ENCODE assay signal across 11 mouse cellular contexts in genomic region chr12:112823221-112823620, GRCm38 (mm10). TPM values are rescaled to one million over a fixed set of nuclear protein-coding genes. Genes with fewer than 3 reads are reported as not detected.
A peak's percentile ranks its signal among the peaks of the same experiment; 100 is the strongest.
DNase-seq lines count a peak whose midpoint lies in the region; ATAC-seq lines count a peak whose summit lies in the region.
"Had no signal": no experiment of that assay in that cellular context is flagged by ENCODE, and none has a peak within 500 bp of the region (broad histone marks: within the 10 kb centered on the region; RNA-seq: fewer than 3 reads in every experiment).

No protein-coding gene starts in this region.

- peaks cover 56% of the 10 kb centered on the region for H3K4me1 ChIP-seq in liver, embryonic 11.5 days (replicated peaks; ENCODE audit: control insufficient read depth, insufficient read depth, low read length)
- peaks cover 16% of the 10 kb centered on the region for H3K4me1 ChIP-seq in embryonic facial prominence, embryonic 14.5 days (ENCODE audit: control insufficient read depth, insufficient read depth, low read length)

- H3K9ac ChIP-seq in liver, embryonic 11.5 days (ENCODE audit: low read depth, low read length) = no peak overlapping the region
- peak overlapping the region; percentile 41 for H3K9ac ChIP-seq in embryonic facial prominence, embryonic 14.5 days (ENCODE audit: low read depth, low read length)

- no peak overlapping the region for H3K4me3 ChIP-seq in liver, embryonic 11.5 days (ENCODE audit: low read depth, low read length)
- H3K4me3 ChIP-seq in embryonic facial prominence, embryonic 14.5 days (ENCODE audit: low read depth, low read length) = no peak overlapping the region

- peak overlapping the region; percentile 2 for H3K4me2 ChIP-seq in liver, embryonic 11.5 days
- H3K4me2 ChIP-seq in embryonic facial prominence, embryonic 14.5 days (ENCODE audit: low read depth, low read length) = no peak overlapping the region

- no peak overlapping the region for H3K27ac ChIP-seq in liver, embryonic 11.5 days (ENCODE audit: low read depth, low read length)
- H3K27ac ChIP-seq in embryonic facial prominence, embryonic 14.5 days (replicated peaks; ENCODE audit: low read depth, low read length) = peak overlapping the region; percentile 31; the same call in 1 of the 2 replicates

- whole genome bisulfite sequencing in liver, embryonic 11.5 days = 50% methylated on average over 4 of the region's 4 CpGs
- WGBS in embryonic facial prominence, embryonic 14.5 days = 80% methylated on average over 4 of the region's 4 CpGs

- no peak for DNase-seq in liver, embryonic 11.5 days (ENCODE audit: low spot score)
- DNase-seq in liver = no peak
- DNase-seq in embryonic facial prominence, embryonic 14.5 days (ENCODE audit: low spot score) = no peak
- DNase-seq in lung, postnatal 25 days (ENCODE audit: low spot score) = peak; percentile 48
- DNase-seq in thymus, postnatal 10 days (ENCODE audit: low spot score in 2 of 2) = peak; percentile 40 to 45
- no peak for DNase-seq in adrenal gland, adult 8-10 months
- no peak for DNase-seq in right cerebral cortex, postnatal 36 days (ENCODE audit: low spot score in 2 of 2)
- DNase-seq: cerebellum, postnatal 14 days; gastrocnemius, postnatal 10 days had no signal

- H3K36me3 ChIP-seq in liver, embryonic 11.5 days (ENCODE audit: control insufficient read depth, insufficient read depth, low read length) = peaks cover 33% of the 10 kb centered on the region
- peaks cover 79% of the 10 kb centered on the region for H3K36me3 ChIP-seq in embryonic facial prominence, embryonic 14.5 days (ENCODE audit: control insufficient read depth, insufficient read depth, low read length)

- H3K9me3 ChIP-seq in liver, embryonic 11.5 days (ENCODE audit: control insufficient read depth, low read length) = no peaks in the 10 kb centered on the region
- H3K9me3 ChIP-seq in embryonic facial prominence, embryonic 14.5 days (ENCODE audit: control insufficient read depth, low read length) = no peaks in the 10 kb centered on the region

- ATAC-seq in liver, embryonic 11.5 days (replicated peaks; ENCODE audit: low FRiP score) = no peak
- no peak for ATAC-seq in embryonic facial prominence, embryonic 14.5 days (ENCODE audit: low read depth)

- no peaks in the 10 kb centered on the region for H3K27me3 ChIP-seq in liver, embryonic 11.5 days (replicated peaks; ENCODE audit: control insufficient read depth, insufficient read depth, low read length)
- no peaks in the 10 kb centered on the region for H3K27me3 ChIP-seq in embryonic facial prominence, embryonic 14.5 days (replicated peaks; ENCODE audit: control insufficient read depth, insufficient read depth, low read length)

RNA-seq across cellular contexts. Expression of gene Cdca4, which starts 6.0 kb away (rescaled TPM):
- polyA plus RNA-seq in liver, embryonic 11.5 days (2014; fragmentation: Nextera tagmentation; extraction: Ambion mirVana) = 111 and 125 TPM in 2 replicates
- polyA plus RNA-seq in embryonic facial prominence, embryonic 14.5 days (2014; fragmentation: Nextera tagmentation; extraction: Ambion mirVana) = 86.2 and 105 TPM in 2 replicates
- 10 to 100 TPM; 11.7 to 14.7 (median 13.6) TPM for total RNA-seq in adrenal gland, adult 8-10 months (2022)

RNA-seq across cellular contexts. Expression of gene Clba1, which starts 14.5 kb away (rescaled TPM):
- polyA plus RNA-seq in liver, embryonic 11.5 days (2014; fragmentation: Nextera tagmentation; extraction: Ambion mirVana) = 2.2 and 2.5 TPM in 2 replicates
- polyA plus RNA-seq in embryonic facial prominence, embryonic 14.5 days (2014; fragmentation: Nextera tagmentation; extraction: Ambion mirVana) = 6.6 and 7.1 TPM in 2 replicates
- total RNA-seq in adrenal gland, adult 8-10 months (2022) = 10 to 100 TPM; 10.6 to 16.1 (median 14.0) TPM

RNA-seq across cellular contexts. Expression of gene Ahnak2, which starts 20.8 kb away (rescaled TPM):
- 0.23 and 0.34 TPM in 2 replicates for polyA plus RNA-seq in liver, embryonic 11.5 days (2014; fragmentation: Nextera tagmentation; extraction: Ambion mirVana)
- 5.9 and 8.3 TPM in 2 replicates for polyA plus RNA-seq in embryonic facial prominence, embryonic 14.5 days (2014; fragmentation: Nextera tagmentation; extraction: Ambion mirVana)
- 10 to 100 TPM in 3 of 4 experiments, 1 to 10 TPM in 1; 7.6 to 17.7 (median 14.5) TPM for total RNA-seq in adrenal gland, adult 8-10 months (2022)

RNA-seq across cellular contexts. Expression of gene Gpr132, which starts 44.8 kb away (rescaled TPM):
- polyA plus RNA-seq in liver, embryonic 11.5 days (2014; fragmentation: Nextera tagmentation; extraction: Ambion mirVana) = 0.53 and 0.62 TPM in 2 replicates
- 0.45 and 0.54 TPM in 2 replicates for polyA plus RNA-seq in embryonic facial prominence, embryonic 14.5 days (2014; fragmentation: Nextera tagmentation; extraction: Ambion mirVana)
- total RNA-seq in adrenal gland, adult 8-10 months (2022) = under 1 TPM; 0.42 to 0.80 (median 0.56) TPM
- polyA plus RNA-seq: limb, embryonic 11.5 days; neural tube, embryonic 14.5 days had no signal

Comparison
In these comparisons a context has a peak if more than half of its experiments do, and no peak if none do; other contexts are left out.
1. DNase-seq: peak in lung, postnatal 25 days (single experiment) and thymus, postnatal 10 days (2 of 2); none in liver, embryonic 11.5 days (single experiment), liver (single experiment), embryonic facial prominence, embryonic 14.5 days (single experiment), adrenal gland, adult 8-10 months (single experiment) and right cerebral cortex, postnatal 36 days (0 of 2).